Mouse (Mus musculus): ENCODE measurements around the gene Mboat7. TPM values are rescaled to one million over a fixed set of nuclear protein-coding genes. Genes with fewer than 3 reads are reported as not detected.
"Not testable (repeated sequence)": the region's sequence is repeated elsewhere in the genome, so short reads cannot be mapped to it uniquely, and the experiment has no call there.

The Mboat7 gene
- polyA plus RNA-seq (2015; fragmentation: Nextera tagmentation; extraction: Ambion mirVana) = 102 and 118 TPM in 2 replicates

GRCm38 (mm10) chr7:3692987-3693808 is at the start of gene Mboat7:
TSS of gene Mboat7 (minus strand) at chr7:3693523.
- peak within 1 kb of the TSS; percentile 85 for H3K4me3 ChIP-seq (ENCODE audit: low read depth, low read length)
- peaks cover 17% of the 10 kb centered on the region for H3K36me3 ChIP-seq (ENCODE audit: control insufficient read depth, insufficient read depth, low read length)
- peak within 1 kb of the TSS; percentile 99 for H3K9ac ChIP-seq (ENCODE audit: low read depth, low read length)
- H3K27me3 ChIP-seq (ENCODE audit: control insufficient read depth, insufficient read depth, low read depth, low read length) = no peaks in the 10 kb centered on the region
- peaks cover 32% of the 10 kb centered on the region for H3K4me1 ChIP-seq (ENCODE audit: control insufficient read depth, insufficient read depth, low read length)
- WGBS = under 1% methylated on average over 55 of the region's 55 CpGs
- H3K9me3 ChIP-seq (replicated peaks; ENCODE audit: control insufficient read depth, low read length, poor library complexity, severe bottlenecking) = no peaks in the 10 kb centered on the region
- peak within 1 kb of the TSS; percentile 86 for H3K4me2 ChIP-seq (ENCODE audit: low read length)
- peak within 1 kb of the TSS; percentile 96 for H3K27ac ChIP-seq (ENCODE audit: low read length)
- peak; percentile 94 for ATAC-seq

DNA sequence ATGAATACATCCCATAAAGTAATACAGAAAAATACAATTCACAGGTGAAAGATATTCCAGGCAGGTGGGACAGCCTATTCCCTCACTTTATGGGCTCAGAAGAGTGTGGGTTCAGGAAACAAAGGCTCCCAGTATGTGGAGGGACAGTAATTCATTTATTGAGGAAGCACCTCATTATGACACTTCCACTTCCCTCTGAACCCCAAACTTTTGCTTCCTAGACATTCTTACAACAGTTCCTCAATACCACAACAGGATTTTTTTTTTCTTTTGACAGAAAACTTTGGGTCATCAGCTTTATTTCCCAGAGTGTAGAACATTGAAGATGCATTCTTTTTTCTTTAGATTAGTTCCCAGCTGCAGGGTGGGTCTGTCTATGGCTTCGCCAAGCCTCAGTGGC is 39.4 kb upstream of the Mboat7 start:
- not testable (repeated sequence) for H3K4me1 ChIP-seq (ENCODE audit: control insufficient read depth, insufficient read depth, low read length); H3K27ac ChIP-seq (ENCODE audit: low read length); H3K4me2 ChIP-seq (ENCODE audit: low read length); H3K9ac ChIP-seq (ENCODE audit: low read depth, low read length); H3K27me3 ChIP-seq (ENCODE audit: control insufficient read depth, insufficient read depth, low read depth, low read length); H3K9me3 ChIP-seq (replicated peaks; ENCODE audit: control insufficient read depth, low read length, poor library complexity, severe bottlenecking); H3K36me3 ChIP-seq (ENCODE audit: control insufficient read depth, insufficient read depth, low read length); ATAC-seq; H3K4me3 ChIP-seq (ENCODE audit: low read depth, low read length)
- no CpG with 5 or more reads among the region's 1 CpGs for WGBS

- not testable (repeated sequence) for H3K4me1 ChIP-seq (ENCODE audit: control insufficient read depth, insufficient read depth, low read length); H3K4me3 ChIP-seq (ENCODE audit: low read depth, low read length); H3K4me2 ChIP-seq (ENCODE audit: low read length); H3K9ac ChIP-seq (ENCODE audit: low read depth, low read length); ATAC-seq; H3K36me3 ChIP-seq (ENCODE audit: control insufficient read depth, insufficient read depth, low read length); H3K27me3 ChIP-seq (ENCODE audit: control insufficient read depth, insufficient read depth, low read depth, low read length); H3K27ac ChIP-seq (ENCODE audit: low read length); H3K9me3 ChIP-seq (replicated peaks; ENCODE audit: control insufficient read depth, low read length, poor library complexity, severe bottlenecking)
These were observed 32.1 kb upstream of the Mboat7 start for GRCm38 (mm10) chr7:3725459-3725858.

DNA sequence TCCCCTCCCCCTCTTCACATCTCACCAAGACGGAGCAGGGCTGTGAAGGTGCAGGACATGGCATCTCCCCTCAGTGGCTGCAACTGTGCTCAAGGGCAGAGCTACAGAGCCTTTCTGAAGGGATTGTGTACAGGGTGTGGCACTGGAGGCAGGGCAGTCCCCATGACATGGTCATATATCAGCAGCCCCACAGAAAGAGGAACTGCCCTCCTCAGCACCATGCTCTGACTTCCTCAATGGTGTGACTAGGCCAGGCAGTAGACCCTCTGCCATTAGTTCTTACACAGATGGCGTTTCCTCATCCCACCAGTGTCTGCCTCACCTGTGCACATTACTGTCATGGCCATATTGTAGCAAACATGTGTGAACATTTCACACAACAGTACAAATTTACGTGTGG is 26.9 kb upstream of the Mboat7 start, which contains the start of gene Pirb:
TSS of gene Pirb (minus strand) at position 124 of the 400 bp plus-strand sequence.
- WGBS = 78% methylated on average over 1 of the region's 3 CpGs
- H3K4me3 ChIP-seq (ENCODE audit: low read depth, low read length) = not testable (repeated sequence)

DNA sequence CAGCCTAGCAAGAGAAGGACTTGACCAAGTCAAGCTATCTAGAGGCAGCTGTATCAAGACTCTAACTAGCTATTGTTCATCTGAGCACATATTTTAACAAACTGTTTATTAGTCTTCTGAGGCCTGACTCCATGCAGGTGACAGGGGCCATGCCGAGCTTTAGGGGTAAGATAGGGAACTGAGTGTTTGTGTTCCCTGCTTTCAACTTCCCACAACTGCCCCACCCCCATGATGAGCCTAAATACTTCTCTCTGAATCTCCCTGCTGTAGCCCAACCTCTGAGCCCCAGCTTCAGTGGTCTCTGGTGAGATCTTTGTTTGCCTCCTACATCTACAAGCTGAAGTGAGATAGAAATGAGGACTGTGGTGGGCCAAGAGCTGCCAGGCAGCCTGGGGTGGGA is 21.9 kb upstream of the Mboat7 start:
- Histone ChIP-seq H3K9me3 (replicated peaks; ENCODE audit: control insufficient read depth, low read length, poor library complexity, severe bottlenecking) (no peaks in the 10 kb centered on the region), H3K27me3 (ENCODE audit: control insufficient read depth, insufficient read depth, low read depth, low read length) (no peaks in the 10 kb centered on the region), H3K36me3 (ENCODE audit: control insufficient read depth, insufficient read depth, low read length) (no peaks in the 10 kb centered on the region), H3K4me3 (ENCODE audit: low read depth, low read length) (no peak overlapping the region), H3K27ac (ENCODE audit: low read length) (no peak overlapping the region), H3K9ac (ENCODE audit: low read depth, low read length) (no peak overlapping the region), H3K4me2 (ENCODE audit: low read length) (no peak overlapping the region), H3K4me1 (ENCODE audit: control insufficient read depth, insufficient read depth, low read length) (no peaks in the 10 kb centered on the region)
- no peak for ATAC-seq
- WGBS = 76% methylated on average over 1 of the region's 1 CpGs

More for the DNA sequence above, 26.9 kb upstream of the Mboat7 start, which contains the start of gene Pirb:
- H3K27ac ChIP-seq (ENCODE audit: low read length); H3K27me3 ChIP-seq (ENCODE audit: control insufficient read depth, insufficient read depth, low read depth, low read length); H3K4me2 ChIP-seq (ENCODE audit: low read length); H3K36me3 ChIP-seq (ENCODE audit: control insufficient read depth, insufficient read depth, low read length); ATAC-seq; H3K4me1 ChIP-seq (ENCODE audit: control insufficient read depth, insufficient read depth, low read length); H3K9ac ChIP-seq (ENCODE audit: low read depth, low read length); H3K9me3 ChIP-seq (replicated peaks; ENCODE audit: control insufficient read depth, low read length, poor library complexity, severe bottlenecking): not testable (repeated sequence)

DNA sequence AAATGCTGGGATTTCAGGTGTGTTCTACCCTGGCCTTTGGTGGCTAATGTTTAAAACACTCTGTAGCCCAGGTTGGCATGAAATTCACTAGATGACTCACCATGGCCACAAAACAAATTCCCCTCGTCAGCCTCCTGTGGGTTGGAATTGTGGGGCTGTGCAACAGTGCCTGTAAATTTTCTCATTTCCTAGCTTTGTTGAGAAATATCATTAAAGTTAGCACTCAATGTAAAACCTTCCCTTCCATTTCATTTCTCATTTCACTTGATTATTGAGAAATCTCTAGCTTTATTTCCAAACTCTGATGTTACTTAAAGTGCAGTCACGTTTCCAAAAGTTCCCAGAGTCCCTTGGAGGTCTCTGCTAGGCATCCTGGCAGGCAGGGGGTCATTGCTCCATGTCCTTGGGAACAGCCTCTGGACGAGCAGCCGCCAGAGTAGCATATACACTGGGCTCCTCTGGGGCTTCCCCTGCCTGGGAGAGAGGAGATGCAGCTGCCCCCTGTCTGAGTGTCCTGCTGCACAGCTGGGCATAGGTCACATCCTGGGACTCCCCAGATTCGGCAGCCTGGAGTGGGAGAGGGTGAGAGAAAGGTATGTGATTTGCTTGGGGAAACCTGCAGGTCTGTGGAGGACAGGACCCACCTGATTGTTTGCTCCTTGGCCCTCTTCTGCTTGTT is 19.1 kb upstream of the Mboat7 start:
- H3K9ac ChIP-seq (ENCODE audit: low read depth, low read length) = no peak overlapping the region
- WGBS = 37% methylated on average over 5 of the region's 5 CpGs
- no peaks in the 10 kb centered on the region for H3K36me3 ChIP-seq (ENCODE audit: control insufficient read depth, insufficient read depth, low read length)
- H3K4me3 ChIP-seq (ENCODE audit: low read depth, low read length) = no peak overlapping the region
- H3K27me3 ChIP-seq (ENCODE audit: control insufficient read depth, insufficient read depth, low read depth, low read length) = no peaks in the 10 kb centered on the region
- no peak overlapping the region for H3K27ac ChIP-seq (ENCODE audit: low read length)
- H3K4me2 ChIP-seq (ENCODE audit: low read length) = no peak overlapping the region
- no peaks in the 10 kb centered on the region for H3K4me1 ChIP-seq (ENCODE audit: control insufficient read depth, insufficient read depth, low read length)
- ATAC-seq = no peak
- no peaks in the 10 kb centered on the region for H3K9me3 ChIP-seq (replicated peaks; ENCODE audit: control insufficient read depth, low read length, poor library complexity, severe bottlenecking)

DNA sequence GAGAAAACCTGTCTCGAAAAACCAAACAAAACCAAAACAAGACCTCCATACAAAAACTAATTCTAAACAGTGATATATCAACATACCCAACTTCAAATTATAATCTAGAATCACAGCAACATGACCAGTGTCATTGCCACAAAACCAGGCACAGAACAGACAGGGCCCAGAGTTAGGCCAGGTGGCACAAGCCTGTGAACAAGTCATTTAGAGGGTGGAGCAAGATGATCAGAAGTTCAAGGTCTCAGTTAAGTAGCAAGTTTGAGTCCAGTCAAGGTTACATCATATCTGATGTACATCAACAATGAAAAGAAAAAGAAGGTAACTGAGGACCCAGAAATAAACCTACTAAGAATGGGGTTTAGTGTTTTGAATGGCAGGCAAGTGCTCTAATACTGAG is 15.7 kb upstream of the Mboat7 start:
- 77% methylated on average over 1 of the region's 1 CpGs for WGBS

DNA sequence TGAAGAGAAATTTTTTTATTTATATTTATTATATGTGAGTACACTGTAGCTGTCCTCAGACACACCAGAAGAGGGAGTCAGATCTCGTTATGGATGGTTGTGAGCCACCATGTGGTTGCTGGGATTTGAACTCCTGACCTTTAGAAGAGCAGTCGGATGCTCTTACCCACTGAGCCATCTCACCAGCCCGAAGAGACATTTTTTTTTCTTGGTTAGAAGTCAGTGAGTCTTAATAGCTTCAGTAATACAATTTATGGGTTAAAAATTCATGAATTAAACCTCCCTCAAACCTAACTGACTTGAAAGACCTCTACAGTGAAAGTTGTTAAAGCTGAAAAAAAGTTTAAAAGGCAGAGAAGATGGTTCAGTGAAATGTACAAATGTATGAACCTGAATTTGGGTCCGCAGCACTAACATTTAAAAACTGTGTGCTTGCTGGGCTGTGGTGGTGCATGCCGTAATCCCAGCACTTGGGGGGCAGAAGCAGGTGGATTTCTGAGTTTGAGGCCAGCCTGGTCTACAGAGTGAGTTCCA is 15.2 kb upstream of the Mboat7 start:
- not testable (repeated sequence) for H3K4me3 ChIP-seq (ENCODE audit: low read depth, low read length); ATAC-seq; H3K4me2 ChIP-seq (ENCODE audit: low read length); H3K9ac ChIP-seq (ENCODE audit: low read depth, low read length); H3K27ac ChIP-seq (ENCODE audit: low read length); H3K27me3 ChIP-seq (ENCODE audit: control insufficient read depth, insufficient read depth, low read depth, low read length); H3K9me3 ChIP-seq (replicated peaks; ENCODE audit: control insufficient read depth, low read length, poor library complexity, severe bottlenecking)
- peaks cover 13% of the 10 kb centered on the region for H3K36me3 ChIP-seq (ENCODE audit: control insufficient read depth, insufficient read depth, low read length)
- WGBS = 36% methylated on average over 5 of the region's 5 CpGs
- H3K4me1 ChIP-seq (ENCODE audit: control insufficient read depth, insufficient read depth, low read length) = peaks cover 22% of the 10 kb centered on the region

More for the DNA sequence above, 15.7 kb upstream of the Mboat7 start:
- ATAC-seq = no peak
- Histone ChIP-seq H3K36me3 (ENCODE audit: control insufficient read depth, insufficient read depth, low read length) (peaks cover 13% of the 10 kb centered on the region), H3K4me3 (ENCODE audit: low read depth, low read length) (no peak overlapping the region), H3K9ac (ENCODE audit: low read depth, low read length) (no peak overlapping the region), H3K4me1 (ENCODE audit: control insufficient read depth, insufficient read depth, low read length) (peaks cover 22% of the 10 kb centered on the region), H3K27ac (ENCODE audit: low read length) (no peak overlapping the region), H3K4me2 (ENCODE audit: low read length) (no peak overlapping the region), H3K27me3 (ENCODE audit: control insufficient read depth, insufficient read depth, low read depth, low read length) (no peaks in the 10 kb centered on the region), H3K9me3 (replicated peaks; ENCODE audit: control insufficient read depth, low read length, poor library complexity, severe bottlenecking) (no peaks in the 10 kb centered on the region)

All from midbrain, embryonic 16.5 days (tissue).